10 mouse cellular contexts compared by ENCODE assay signal in the genomic region with DNA sequence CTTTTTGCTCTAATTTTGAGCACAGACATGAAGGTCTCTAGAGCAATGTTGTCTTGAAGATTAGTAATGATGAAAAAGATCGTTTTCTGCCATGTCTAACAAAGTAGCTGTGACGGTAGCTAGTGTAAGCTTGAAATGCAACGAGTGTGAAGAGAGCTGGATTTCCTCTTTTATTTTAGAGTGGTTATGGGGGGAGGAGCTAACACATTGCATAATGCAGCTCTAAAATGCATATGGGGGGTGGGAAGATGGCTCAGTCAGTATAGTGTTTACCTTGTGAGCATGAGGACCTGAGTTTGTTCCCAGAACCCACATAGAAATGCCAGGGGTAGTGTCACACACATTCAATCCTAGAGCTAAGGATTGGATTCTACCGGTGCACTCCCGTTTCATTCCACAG.
"Had no signal": no experiment of that assay in that cellular context is flagged by ENCODE, and none has a peak within 500 bp of the region (broad histone marks: within the 10 kb centered on the region; RNA-seq: fewer than 3 reads in every experiment).

No protein-coding gene starts in this region.

- DNase-seq: kidney, adult 18-20 months; kidney, postnatal 14 days; liver; liver, embryonic 13.5 days; liver, postnatal 0 days; lung, postnatal 14 days; right cerebral cortex, postnatal 14 days; thymus, adult 18-20 months; thymus, postnatal 25 days had no signal

- ATAC-seq: liver, postnatal 0 days; midbrain, embryonic 15.5 days had no signal
